Mouse (Mus musculus) forebrain, embryonic 11.5 days (tissue): ENCODE results near the gene Slc38a10. TPM values are rescaled to one million over a fixed set of nuclear protein-coding genes. Genes with fewer than 3 reads are reported as not detected.

ENCODE experiments used
- ATAC-seq: fragments of 200-750 bp; cut with Nextera tagmentation; replicated peaks from 2 replicates; pipeline ENCODE4 v1.8.0; 2017; ENCODE audit warnings: moderate TSS enrichment; ENCODE audit not compliant: low FRiP score
- DNase-seq: peaks from one replicate; pipeline ENCODE4 v3.0.0-alpha.2; 2017; ENCODE audit warnings: low spot score
- H3K27ac ChIP-seq: fragments of 300-500 bp; sonication (generic); 2 replicates; pipeline ENCODE4 v1.5.1; 2014; ENCODE audit warnings: low read depth, low read length
- H3K27me3 ChIP-seq: fragments of 300-500 bp; sonication (generic); 2 replicates; pipeline ENCODE4 v1.6.1; 2014; ENCODE audit warnings: mild to moderate bottlenecking, low read length, mixed read lengths; ENCODE audit not compliant: control insufficient read depth, insufficient read depth
- H3K36me3 ChIP-seq: fragments of 300-500 bp; sonication (generic); 2 replicates; pipeline ENCODE4 v1.6.1; 2014; ENCODE audit warnings: mild to moderate bottlenecking, low read length, moderate library complexity, mixed read lengths; ENCODE audit not compliant: control insufficient read depth, insufficient read depth
- H3K4me1 ChIP-seq: fragments of 300-500 bp; sonication (generic); replicated peaks from 2 replicates; pipeline ENCODE4 v1.6.1; 2014; ENCODE audit warnings: low read length, mixed read lengths; ENCODE audit not compliant: control insufficient read depth, insufficient read depth
- H3K4me2 ChIP-seq: fragments of 300-500 bp; sonication (generic); 2 replicates; pipeline ENCODE4 v1.6.1; 2014; ENCODE audit warnings: low read depth, mild to moderate bottlenecking, low read length, moderate library complexity, mixed read lengths; ENCODE audit not compliant: severe bottlenecking
- H3K4me3 ChIP-seq: fragments of 300-500 bp; sonication (generic); 2 replicates; pipeline ENCODE4 v1.5.1; 2014; ENCODE audit warnings: low read depth, low read length
- H3K9ac ChIP-seq: fragments of 300-500 bp; sonication (generic); 2 replicates; pipeline ENCODE4 v1.6.1; 2014; ENCODE audit warnings: low read length
- H3K9me3 ChIP-seq: fragments of 300-500 bp; sonication (generic); 2 replicates; pipeline ENCODE4 v1.6.1; 2016; ENCODE audit warnings: low read length, mixed read lengths; ENCODE audit not compliant: control insufficient read depth
- WGBS: fragments of 180-500 bp; shearing (Covaris S2); extraction: QIAGEN DNeasy Blood & Tissue Kit; methylation state at CpG from one replicate; pipeline ENCODE4 v1.1.7; 2014; 5-methylcytosine and 5-hydroxymethylcytosine counted together
- microRNA-seq: library from miRNA; unstranded; fragments of <30 nt; microRNA quantifications from one replicate; pipeline ENCODE4, GENCODE M21; 2016; ENCODE audit not compliant: insufficient number of aligned reads
- polyA plus RNA-seq: library from polyadenylated mRNA; unstranded; fragments of >200 nt; fragmentation: Nextera tagmentation; extraction: Ambion mirVana; gene quantifications from 2 replicates; pipeline ENCODE4 v1.2.1, GENCODE M21; 2014

Gene Slc38a10
- polyA plus RNA-seq, 1 experiment from 2014 or later, result 58.3 TPM

DNA sequence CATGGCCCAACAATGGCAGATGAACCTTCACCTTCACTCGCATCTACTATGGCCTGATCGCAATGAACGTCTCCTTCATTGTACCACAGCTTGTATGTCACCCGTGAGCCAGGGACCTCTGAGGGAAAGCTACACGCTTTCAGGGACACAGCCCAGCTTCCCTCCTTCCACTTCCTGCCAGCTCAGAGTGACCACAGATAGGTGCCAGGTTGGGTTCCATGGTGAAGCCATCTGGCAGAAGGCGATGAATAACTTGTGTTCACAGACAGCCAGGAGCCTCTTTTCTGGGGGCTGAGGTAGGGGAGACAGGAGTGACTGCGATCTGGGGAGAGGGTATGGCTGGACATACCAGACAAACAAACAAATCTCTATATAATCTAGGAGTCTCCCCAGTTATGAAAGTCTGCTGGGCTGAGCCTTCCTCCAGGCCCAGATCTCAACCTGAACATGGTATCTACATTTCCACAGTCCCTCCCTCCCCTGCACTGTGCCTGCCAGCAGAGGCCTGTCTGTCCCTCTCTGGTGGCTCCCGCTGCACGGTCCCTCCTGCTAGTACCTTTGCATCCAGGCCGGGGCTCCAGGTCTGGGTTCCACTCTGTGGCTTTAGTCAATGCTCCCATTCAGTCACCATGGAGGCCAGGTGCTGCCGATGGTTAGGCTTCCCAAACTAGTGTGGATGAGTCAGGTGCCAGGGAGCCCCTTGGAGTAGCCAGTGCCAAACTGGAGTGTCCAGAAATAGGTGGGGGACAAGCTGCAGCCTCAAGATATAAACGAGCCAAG is 95.0 kb downstream of the Slc38a10 start:
- H3K4me1 ChIP-seq, result no peaks in the 10 kb centered on the region
- DNase-seq, result no peak
- H3K4me3 ChIP-seq, result no peak overlapping the region
- ATAC-seq, result no peak
- H3K9me3 ChIP-seq, result no peaks in the 10 kb centered on the region
- no peak overlapping the region for H3K27ac ChIP-seq
- H3K9ac ChIP-seq, result no peak overlapping the region
- H3K4me2 ChIP-seq, result no peak overlapping the region
- no peaks in the 10 kb centered on the region for H3K27me3 ChIP-seq
- H3K36me3 ChIP-seq, result no peaks in the 10 kb centered on the region
- WGBS, result 85% methylated on average over 12 of the region's 12 CpGs

Small RNAs within 50 kb of the gene (microRNA-seq; reads per million reads assigned to microRNA genes)
- not detected for gene Gm25948

Other genes with a start within 250 kb of the Slc38a10 start
- 104 and 107 TPM in 2 replicates for gene Chmp6, start 237.9 kb downstream of the Slc38a10 start, polyA plus RNA-seq
- 10.4 and 12.1 TPM in 2 replicates for gene Baiap2, start 208.6 kb downstream of the Slc38a10 start, polyA plus RNA-seq
- 2.8 and 3.5 TPM in 2 replicates for gene Aatk, start 104.2 kb downstream of the Slc38a10 start, polyA plus RNA-seq
- gene Cep131, start 64.5 kb downstream of the Slc38a10 start, polyA plus RNA-seq, result 50.1 and 51.9 TPM in 2 replicates
- 22.0 and 24.8 TPM in 2 replicates for gene Tepsin, start 52.6 kb downstream of the Slc38a10 start, polyA plus RNA-seq
- 65.2 and 69.9 TPM in 2 replicates for gene Ndufaf8, start 52.4 kb downstream of the Slc38a10 start, polyA plus RNA-seq
- 25.2 and 30.3 TPM in 2 replicates for gene Bahcc1, start 81.6 kb upstream of the Slc38a10 start, polyA plus RNA-seq
- gene Actg1, start 197.2 kb upstream of the Slc38a10 start, polyA plus RNA-seq, result 2,808 and 3,088 TPM in 2 replicates
- 1.0 TPM in 1 of 2 replicates, not detected in the other for gene Fscn2, start 210.2 kb upstream of the Slc38a10 start, polyA plus RNA-seq
- gene Faap100, start 227.4 kb upstream of the Slc38a10 start, polyA plus RNA-seq, result 33.8 and 39.8 TPM in 2 replicates